ENCODE assay signal across 16 mouse cellular contexts in genomic region chr5:51544141-51544735, GRCm38 (mm10). TPM values are rescaled to one million over a fixed set of nuclear protein-coding genes. Genes with fewer than 3 reads are reported as not detected.
A peak's percentile ranks its signal among the peaks of the same experiment; 100 is the strongest.
DNase-seq lines count a peak whose midpoint lies in the region; ATAC-seq and TF ChIP-seq lines count a peak whose summit lies in the region.
"Had no signal": no experiment of that assay in that cellular context is flagged by ENCODE, and none has a peak within 500 bp of the region (broad histone marks: within the 10 kb centered on the region; RNA-seq: fewer than 3 reads in every experiment).

No protein-coding gene starts in this region.

- intact Hi-C loops in gastrocnemius, adult 2 months (cut with DNase I), result no loop called here
- intact Hi-C loops in heart, postnatal 36 days (cut with DNase I), result no loop called here

- 0 out of 2 replicates have a peak overlapping the region, but pooled peaks have one; percentile 20 for H3K9ac ChIP-seq in heart, postnatal 0 days (replicated peaks; ENCODE audit: low read depth, low read length)

- peaks cover 8% of the 10 kb centered on the region; the same call in 1 of the 2 replicates for H3K36me3 ChIP-seq in heart, postnatal 0 days (replicated peaks; ENCODE audit: control insufficient read depth, insufficient read depth, low read length)
- H3K36me3 ChIP-seq: forebrain, embryonic 10.5 days had no signal

- no peak for TF ChIP-seq CTCF in gastrocnemius, adult 2 months (IDR thresholded peaks at IDR 0.05)
- TF ChIP-seq CTCF in heart, postnatal 0 days (IDR thresholded peaks at IDR 0.05; ENCODE audit: low read depth), result no peak
- no peak for TF ChIP-seq CTCF in olfactory bulb, adult 2 months (IDR thresholded peaks at IDR 0.05; ENCODE audit: insufficient read depth, low read depth, low read length)

- H3K4me1 ChIP-seq in heart, postnatal 0 days (ENCODE audit: control insufficient read depth, insufficient read depth), result peaks cover 58% of the 10 kb centered on the region
- H3K4me1 ChIP-seq in olfactory bulb, adult 2 months (ENCODE audit: control insufficient read depth, insufficient read depth, low read length), result 0 out of 2 replicates have a peak, but pooled peaks cover 2% of the 10 kb centered on the region

- no peaks in the 10 kb centered on the region for H3K9me3 ChIP-seq in heart, postnatal 0 days (replicated peaks; ENCODE audit: control insufficient read depth, low read length)
- H3K9me3 ChIP-seq: forebrain, embryonic 10.5 days had no signal

- ATAC-seq in heart, postnatal 0 days (ENCODE audit: insufficient read depth, low read depth), result no peak
- ATAC-seq: inflammation-experienced regulatory T-cells, adult 6 months had no signal

- no peaks in the 10 kb centered on the region for H3K27me3 ChIP-seq in heart, postnatal 0 days (ENCODE audit: control insufficient read depth, insufficient read depth, low read length)
- H3K27me3 ChIP-seq: Patski had no signal

- H3K4me3 ChIP-seq in gastrocnemius, adult 2 months, result no peak overlapping the region
- no peak overlapping the region for H3K4me3 ChIP-seq in heart, postnatal 0 days (ENCODE audit: low read depth, low read length)
- no peak overlapping the region for H3K4me3 ChIP-seq in olfactory bulb, adult 2 months (ENCODE audit: insufficient read depth, low read depth, low read length)
- H3K4me3 ChIP-seq: forebrain, embryonic 10.5 days had no signal

- H3K27ac ChIP-seq in gastrocnemius, adult 2 months, result peak overlapping the region; percentile 64; the same call in 1 of the 2 replicates
- peak overlapping the region; percentile 71 for H3K27ac ChIP-seq in heart, postnatal 0 days (ENCODE audit: low read depth)
- peak overlapping the region; percentile 21; the same call in 1 of the 2 replicates for H3K27ac ChIP-seq in olfactory bulb, adult 2 months (ENCODE audit: insufficient read depth, low read depth, low read length)
- H3K27ac ChIP-seq: forebrain, embryonic 10.5 days; macrophage had no signal

- DNase-seq in gastrocnemius, adult 2 months, result no peak
- no peak for DNase-seq in gastrocnemius, adult 18-20 months (ENCODE audit: low spot score)
- DNase-seq in heart, postnatal 0 days (ENCODE audit: low spot score), result no peak
- DNase-seq in heart, postnatal 36 days, result no peak
- peak; percentile 27 for DNase-seq in lung, postnatal 10 days
- DNase-seq in lung, postnatal 14 days, result no peak
- no peak for DNase-seq in cerebellum, postnatal 25 days
- DNase-seq: cerebellum, postnatal 14 days; kidney, postnatal 4 days; liver; midbrain, embryonic 14.5 days had no signal

- TF ChIP-seq POLR2A in olfactory bulb, adult 2 months (IDR thresholded peaks at IDR 0.05; ENCODE audit: insufficient read depth, low read depth, low read length), result no peak

- WGBS in heart, postnatal 0 days, result 22% methylated on average over 8 of the region's 8 CpGs
- 58% methylated on average over 8 of the region's 8 CpGs for WGBS in olfactory bulb, adult 2 months

- H3K4me2 ChIP-seq in heart, postnatal 0 days (ENCODE audit: low read depth, low read length), result no peak overlapping the region

- no peak for TF ChIP-seq EP300 in heart, postnatal 0 days (IDR thresholded peaks at IDR 0.05; ENCODE audit: low read depth)

RNA-seq across cellular contexts. Expression of gene Ppargc1a, which starts 23.3 kb away (rescaled TPM):
- total RNA-seq in gastrocnemius, adult 2 months (2021), result 10 to 100 TPM; 34.5 to 69.7 TPM
- total RNA-seq in gastrocnemius, adult 18-20 months (2021), result 10 to 100 TPM; 31.5 to 53.2 TPM
- total RNA-seq in heart, postnatal 0 days (2014; rRNA removed; ENCODE audit: low replicate concordance), result 50.8 and 69.1 TPM in 2 replicates
- polyA plus RNA-seq in heart, postnatal 0 days (2015; fragmentation: Nextera tagmentation; extraction: Ambion mirVana), result 51.8 and 61.4 TPM in 2 replicates
- total RNA-seq in heart, postnatal 36 days (2021), result 100 to 1,000 TPM in 1 of 2 experiments, 10 to 100 TPM in 1; 96.2 to 152 TPM
- 97.5 TPM in 1 of 2 replicates, not detected in the other for polyA plus RNA-seq in olfactory bulb, adult 2 months (2012; ENCODE audit: insufficient read depth, insufficient read length, low replicate concordance, missing spikeins)

Comparison
In these comparisons a context has a peak if more than half of its experiments do, and no peak if none do; other contexts are left out.
1. H3K27ac ChIP-seq: peak in every context shown above with its lines; median percentile 71 in heart, postnatal 0 days; 64 in gastrocnemius, adult 2 months; 21 in olfactory bulb, adult 2 months.